In the genomic region with DNA sequence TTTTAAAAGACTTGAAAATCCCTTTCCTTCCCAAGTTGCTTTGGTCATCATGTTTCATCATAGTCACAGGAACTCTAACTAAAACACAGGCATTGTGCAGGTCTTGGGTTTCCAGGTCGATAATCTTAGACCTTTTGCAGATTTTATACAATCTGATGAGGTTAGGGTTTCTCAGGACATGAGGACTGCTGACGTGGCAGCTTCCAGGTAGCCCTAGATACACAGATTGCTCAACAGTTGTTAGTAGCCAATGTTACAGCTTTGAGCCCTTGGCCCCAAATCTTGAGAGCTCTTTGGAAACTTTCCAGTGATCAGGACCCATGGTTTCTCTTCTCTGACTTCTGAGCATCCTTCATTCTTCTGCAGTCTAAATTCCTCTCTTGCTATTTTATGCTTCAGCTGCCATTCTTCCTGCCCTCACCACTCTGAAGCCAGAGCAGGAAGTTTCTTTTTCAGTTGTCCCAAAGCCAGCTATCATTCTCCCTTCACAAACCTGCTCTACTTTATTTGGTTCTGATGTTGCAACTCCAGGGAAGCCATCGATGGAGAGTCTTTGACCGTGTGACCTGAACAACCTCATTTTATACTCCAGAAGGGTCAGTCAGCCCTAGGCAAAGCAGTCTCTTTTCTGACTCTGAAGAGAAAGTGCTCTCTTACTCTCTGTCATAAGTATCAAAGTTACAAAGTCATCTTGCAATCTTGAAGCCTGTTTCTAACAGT, we compare ENCODE assay signal across 32 mouse cellular contexts.
"Had no signal": no experiment of that assay in that cellular context is flagged by ENCODE, and none has a peak within 500 bp of the region (broad histone marks: within the 10 kb centered on the region; RNA-seq: fewer than 3 reads in every experiment).

No protein-coding gene starts in this region.

- H3K4me2 ChIP-seq: limb, embryonic 12.5 days; limb, embryonic 13.5 days; limb, embryonic 15.5 days; liver, embryonic 11.5 days; liver, embryonic 13.5 days; liver, embryonic 15.5 days; lung, embryonic 14.5 days; lung, embryonic 15.5 days; midbrain, embryonic 11.5 days; midbrain, embryonic 12.5 days; midbrain, embryonic 13.5 days; midbrain, embryonic 15.5 days; neural tube, embryonic 12.5 days had no signal

- H3K4me3 ChIP-seq: left cerebral cortex, adult 2 months; limb, embryonic 10.5 days; limb, embryonic 12.5 days; limb, embryonic 13.5 days; limb, embryonic 15.5 days; liver, embryonic 13.5 days; liver, embryonic 15.5 days; lung, embryonic 15.5 days; megakaryocyte, embryonic 14.5 days; midbrain, embryonic 10.5 days; midbrain, embryonic 12.5 days; midbrain, embryonic 13.5 days; midbrain, embryonic 15.5 days; myocyte; neural tube, embryonic 12.5 days had no signal

- H3K9me3 ChIP-seq: limb, embryonic 10.5 days; limb, embryonic 12.5 days; limb, embryonic 13.5 days; limb, embryonic 15.5 days; liver, embryonic 13.5 days; liver, embryonic 15.5 days; lung, embryonic 15.5 days; midbrain, embryonic 10.5 days; midbrain, embryonic 12.5 days; midbrain, embryonic 13.5 days; midbrain, embryonic 15.5 days; neural tube, embryonic 12.5 days had no signal

- DNase-seq: left cerebral cortex, postnatal 4 days; liver; liver, embryonic 13.5 days; liver, postnatal 0 days; lung, adult 18-20 months; lung, adult 2 months; lung, embryonic 14.5 days; lung, postnatal 10 days; lung, postnatal 14 days; lung, postnatal 36 days; lung, postnatal 4 days; midbrain, embryonic 14.5 days had no signal

- H3K9ac ChIP-seq: limb, embryonic 12.5 days; limb, embryonic 13.5 days; limb, embryonic 15.5 days; liver, embryonic 13.5 days; liver, embryonic 14.5 days; liver, embryonic 15.5 days; liver, postnatal 0 days; lung, embryonic 14.5 days; lung, embryonic 15.5 days; midbrain, embryonic 12.5 days; midbrain, embryonic 13.5 days; midbrain, embryonic 15.5 days; neural tube, embryonic 12.5 days had no signal

- ATAC-seq: liver, postnatal 0 days; lung, postnatal 0 days; midbrain, embryonic 13.5 days; midbrain, embryonic 15.5 days; midbrain, embryonic 16.5 days had no signal

- H3K36me3 ChIP-seq: limb, embryonic 10.5 days; limb, embryonic 12.5 days; limb, embryonic 13.5 days; limb, embryonic 15.5 days; liver, embryonic 13.5 days; liver, embryonic 15.5 days; lung, embryonic 15.5 days; midbrain, embryonic 10.5 days; midbrain, embryonic 12.5 days; midbrain, embryonic 13.5 days; midbrain, embryonic 15.5 days; neural tube, embryonic 12.5 days had no signal

- H3K4me1 ChIP-seq: limb, embryonic 10.5 days; limb, embryonic 12.5 days; limb, embryonic 13.5 days; limb, embryonic 15.5 days; liver, embryonic 13.5 days; liver, embryonic 15.5 days; lung, embryonic 15.5 days; megakaryocyte, embryonic 14.5 days; midbrain, embryonic 10.5 days; midbrain, embryonic 12.5 days; midbrain, embryonic 13.5 days; midbrain, embryonic 15.5 days; neural tube, embryonic 12.5 days had no signal

- H3K27me3 ChIP-seq: limb, embryonic 12.5 days; limb, embryonic 13.5 days; limb, embryonic 15.5 days; liver, embryonic 13.5 days; liver, embryonic 15.5 days; lung, embryonic 15.5 days; megakaryocyte, embryonic 14.5 days; midbrain, embryonic 12.5 days; midbrain, embryonic 13.5 days; midbrain, embryonic 15.5 days; neural tube, embryonic 12.5 days had no signal

- H3K27ac ChIP-seq: left cerebral cortex, adult 2 months; limb, embryonic 10.5 days; limb, embryonic 12.5 days; limb, embryonic 13.5 days; limb, embryonic 15.5 days; liver, embryonic 13.5 days; liver, embryonic 14.5 days; liver, embryonic 15.5 days; lung, embryonic 15.5 days; macrophage; midbrain, embryonic 10.5 days; midbrain, embryonic 12.5 days; midbrain, embryonic 13.5 days; midbrain, embryonic 15.5 days; neural tube, embryonic 12.5 days had no signal
